Mouse (Mus musculus): Measurements from ENCODE around the gene Snca. TPM values are rescaled to one million over a fixed set of nuclear protein-coding genes. Genes with fewer than 3 reads are reported as not detected.

The Snca gene
- polyA plus RNA-seq, 1 experiment from 2014 or later, result 24.2 TPM

- Histone ChIP-seq H3K27ac (no peak overlapping the region), H3K27me3 (ENCODE audit: insufficient read depth, poor library complexity, severe bottlenecking) (no peaks in the 10 kb centered on the region)
- DNase-seq (ENCODE audit: low spot score), result no peak
Measured at GRCm38 (mm10) chr6:60682233-60682632, 147.4 kb downstream of the Snca start.

More at GRCm38 (mm10) chr6:60682233-60682632, 147.4 kb downstream of the Snca start:
- H3K4me3 ChIP-seq, result no peak overlapping the region
- 48% methylated on average over 4 of the region's 4 CpGs for WGBS
- no peaks in the 10 kb centered on the region for H3K36me3 ChIP-seq
- H3K9me3 ChIP-seq, result no peaks in the 10 kb centered on the region
- no peaks in the 10 kb centered on the region for H3K4me1 ChIP-seq

Other genes with a start within 250 kb of the Snca start
- gene Mmrn1, start 95.1 kb upstream of the Snca start, polyA plus RNA-seq (2016; fragmentation: Nextera tagmentation; extraction: Ambion mirVana), result 2.1 and 4.2 TPM in 2 replicates